In genomic region chr1:40231116-40231515, GRCm38 (mm10) we compare ENCODE assay signal across 15 mouse cellular contexts.
"Had no signal": no experiment of that assay in that cellular context is flagged by ENCODE, and none has a peak within 500 bp of the region (broad histone marks: within the 10 kb centered on the region; RNA-seq: fewer than 3 reads in every experiment).

No protein-coding gene starts in this region.

- H3K27ac ChIP-seq: kidney, postnatal 0 days; layer of hippocampus, adult 2 months; limb, embryonic 12.5 days; midbrain, embryonic 15.5 days; neural tube, embryonic 13.5 days; stomach, postnatal 0 days had no signal

- H3K9me3 ChIP-seq: limb, embryonic 12.5 days; megakaryocyte, embryonic 14.5 days; midbrain, embryonic 15.5 days; neural tube, embryonic 13.5 days had no signal

- ATAC-seq: intestine, postnatal 0 days; midbrain, embryonic 15.5 days had no signal

- H3K27me3 ChIP-seq: limb, embryonic 12.5 days; megakaryocyte, embryonic 14.5 days; midbrain, embryonic 15.5 days; neural tube, embryonic 13.5 days had no signal

- H3K36me3 ChIP-seq: limb, embryonic 12.5 days; midbrain, embryonic 15.5 days; neural tube, embryonic 13.5 days had no signal

- H3K4me2 ChIP-seq: limb, embryonic 12.5 days; lung, embryonic 14.5 days; midbrain, embryonic 11.5 days; midbrain, embryonic 15.5 days; neural tube, embryonic 13.5 days had no signal

- H3K9ac ChIP-seq: limb, embryonic 12.5 days; lung, embryonic 14.5 days; midbrain, embryonic 15.5 days; neural tube, embryonic 13.5 days had no signal

- DNase-seq: kidney, adult 9 months; kidney, postnatal 4 days; lung, postnatal 10 days; lung, postnatal 4 days; right cerebral cortex, postnatal 14 days had no signal

- H3K4me1 ChIP-seq: midbrain, embryonic 15.5 days; neural tube, embryonic 13.5 days had no signal

- H3K4me3 ChIP-seq: layer of hippocampus, adult 2 months; limb, embryonic 12.5 days; midbrain, embryonic 15.5 days; neural tube, embryonic 13.5 days had no signal
